Mouse (Mus musculus) spleen, adult 2 months (tissue): ENCODE results near the gene Dcun1d3. TPM values are rescaled to one million over a fixed set of nuclear protein-coding genes. Genes with fewer than 3 reads are reported as not detected.

Experiments used
- DNase-seq, 2 experiments: peaks; one replicate each; pipeline versions ENCODE4 v3.0.0 to v3.0.0-alpha.2; 2012 to 2021; ENCODE audit warnings: low spot score in 2 of 2, low read depth in 1 of 2
- H3K27ac ChIP-seq: fragments of 200-500 bp; 2 replicates; pipeline ENCODE4 v1.5.1; 2012; ENCODE audit warnings: low read length, inconsistent platforms; ENCODE audit not compliant: insufficient read depth
- H3K27me3 ChIP-seq: fragments of 200-500 bp; 2 replicates; pipeline ENCODE4 v1.6.1; 2012; ENCODE audit warnings: mild to moderate bottlenecking, moderate library complexity, low read length, inconsistent platforms; ENCODE audit not compliant: control insufficient read depth, insufficient read depth
- H3K36me3 ChIP-seq: fragments of 200-500 bp; 2 replicates; pipeline ENCODE4 v1.6.1; 2012; ENCODE audit warnings: mild to moderate bottlenecking, low read length, inconsistent platforms; ENCODE audit not compliant: control insufficient read depth, insufficient read depth
- H3K4me1 ChIP-seq: fragments of 200-500 bp; 2 replicates; pipeline ENCODE4 v1.6.1; 2011; ENCODE audit warnings: inconsistent platforms; ENCODE audit not compliant: control insufficient read depth, insufficient read depth, insufficient read length
- H3K4me3 ChIP-seq: fragments of 200-500 bp; 2 replicates; pipeline ENCODE4 v1.5.1; 2011; ENCODE audit warnings: mild to moderate bottlenecking, inconsistent platforms; ENCODE audit not compliant: insufficient read depth, insufficient read length; ENCODE audit errors: extremely low read depth
- CTCF ChIP-seq: fragments of 200-500 bp; IDR thresholded peaks from 2 replicates; pipeline ENCODE4 v1.5.1; 2011; ENCODE audit warnings: mild to moderate bottlenecking, inconsistent platforms; ENCODE audit not compliant: insufficient read depth, insufficient read length, insufficient replicate concordance; ENCODE audit errors: extremely low read depth
- POLR2A ChIP-seq: fragments of 200-500 bp; IDR thresholded peaks from 2 replicates; pipeline ENCODE4 v1.6.1; 2011; ENCODE audit warnings: low read depth, low read length, inconsistent platforms
- WGBS: fragments of 180-500 bp; shearing (Covaris S2); methylation state at CpG from one replicate; pipeline ENCODE4 v1.1.7; 2018; 5-methylcytosine and 5-hydroxymethylcytosine counted together
- polyA plus RNA-seq: library from polyadenylated mRNA; depleted of rRNA; stranded (reverse); fragments of >200 nt; gene quantifications from 2 replicates; pipeline ENCODE4 v1.2.3, GENCODE M21; 2012

Gene Dcun1d3
- polyA plus RNA-seq, 1 experiment = 3.1 TPM

DNA sequence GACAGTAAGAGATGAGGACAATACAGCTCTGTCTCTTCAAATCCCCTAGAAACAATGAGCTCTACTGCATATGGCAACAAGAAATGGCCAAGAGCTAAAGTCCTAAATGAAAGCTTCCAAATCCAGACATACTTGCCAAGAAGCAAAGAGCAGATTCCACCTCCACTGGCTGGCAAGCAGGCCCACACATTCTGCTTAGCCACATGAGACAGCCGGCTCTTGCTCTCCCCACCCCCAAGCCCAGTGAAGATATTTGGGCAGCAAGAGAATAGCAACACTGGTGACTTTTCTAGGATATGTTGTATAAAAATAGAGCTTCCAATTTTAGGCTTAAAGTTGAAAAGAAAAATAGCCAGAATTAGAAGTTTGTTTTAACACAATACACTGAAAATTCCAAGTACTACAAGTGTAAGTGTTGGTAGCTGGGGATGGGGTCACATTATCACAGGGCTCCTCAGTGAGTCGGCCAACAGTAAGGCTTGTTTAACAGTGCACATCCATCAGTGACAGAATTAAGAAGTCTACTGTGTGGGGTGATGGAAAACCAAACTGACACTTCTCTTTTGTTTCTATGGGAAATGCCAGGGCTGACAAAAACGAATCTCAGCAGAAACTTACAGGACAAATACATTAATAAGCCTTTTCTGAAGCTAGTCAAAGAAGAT, 20.2 kb downstream of the Dcun1d3 start:
- Histone ChIP-seq H3K27me3 (no peaks in the 10 kb centered on the region), H3K4me3 (no peak overlapping the region), H3K36me3 (0 out of 2 replicates have a peak, but pooled peaks cover 1% of the 10 kb centered on the region), H3K4me1 (no peaks in the 10 kb centered on the region; the same call in 1 of the 2 replicates), H3K27ac (no peak overlapping the region)
- DNase-seq = no peak
- TF ChIP-seq POLR2A (no peak), CTCF (no peak)
- 81% methylated on average over 3 of the region's 3 CpGs for whole genome bisulfite sequencing

GRCm38 (mm10) chr7:119873050-119873449, 23.0 kb downstream of the Dcun1d3 start:
- no peak overlapping the region for H3K4me3 ChIP-seq
- H3K4me1 ChIP-seq = no peaks in the 10 kb centered on the region; the same call in 1 of the 2 replicates
- no peak overlapping the region for H3K27ac ChIP-seq
- no peak for DNase-seq
- TF ChIP-seq POLR2A (no peak), CTCF (no peak)
- H3K36me3 ChIP-seq = 0 out of 2 replicates have a peak, but pooled peaks cover 3% of the 10 kb centered on the region
- H3K27me3 ChIP-seq = no peaks in the 10 kb centered on the region
- WGBS = 74% methylated on average over 2 of the region's 2 CpGs

DNA sequence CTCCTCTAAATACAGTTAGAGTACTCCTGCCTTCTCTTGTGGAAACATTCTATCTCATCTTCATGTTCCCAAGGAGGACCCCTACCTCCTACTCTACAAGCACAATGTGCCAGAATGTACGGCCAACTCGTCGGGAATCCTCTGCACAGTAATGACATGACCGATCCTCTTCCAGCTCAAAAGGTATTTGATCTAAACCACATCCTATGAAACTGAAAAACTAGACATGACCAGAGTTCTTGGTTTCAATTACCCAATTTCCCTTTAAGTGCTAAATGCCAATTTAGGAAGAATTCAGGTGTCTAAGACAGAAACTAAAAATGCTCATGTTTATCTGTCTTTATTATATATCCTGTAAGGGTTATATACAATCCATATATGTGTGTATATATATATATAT, 23.9 kb downstream of the Dcun1d3 start:
- WGBS = 68% methylated on average over 4 of the region's 4 CpGs
- H3K36me3 ChIP-seq = peaks cover 3% of the 10 kb centered on the region; the same call in 1 of the 2 replicates
- no peaks in the 10 kb centered on the region; the same call in 1 of the 2 replicates for H3K4me1 ChIP-seq
- TF ChIP-seq POLR2A = no peak
- no peaks in the 10 kb centered on the region for H3K27me3 ChIP-seq
- no peak overlapping the region for H3K4me3 ChIP-seq
- no peak for DNase-seq
- H3K27ac ChIP-seq = no peak overlapping the region

- H3K4me1 ChIP-seq = no peaks in the 10 kb centered on the region
- H3K27ac ChIP-seq = no peak overlapping the region
- H3K27me3 ChIP-seq = no peaks in the 10 kb centered on the region
- peaks cover 3% of the 10 kb centered on the region; the same call in 1 of the 2 replicates for H3K36me3 ChIP-seq
- H3K4me3 ChIP-seq = no peak overlapping the region
- DNase-seq = no peak
- WGBS = 82% methylated on average over 1 of the region's 1 CpGs
- TF ChIP-seq POLR2A (no peak), CTCF (no peak)
Observed at GRCm38 (mm10) chr7:119866136-119866535, 30.0 kb downstream of the Dcun1d3 start.

- TF ChIP-seq POLR2A (no peak), CTCF (no peak)
- Histone ChIP-seq H3K27ac (no peak overlapping the region), H3K36me3 (peaks cover 2% of the 10 kb centered on the region; the same call in 1 of the 2 replicates), H3K27me3 (no peaks in the 10 kb centered on the region), H3K4me3 (no peak overlapping the region), H3K4me1 (no peaks in the 10 kb centered on the region; the same call in 1 of the 2 replicates)
- 90% methylated on average over 5 of the region's 5 CpGs for WGBS
- no peak for DNase-seq
Observed at GRCm38 (mm10) chr7:119864500-119864899, 31.6 kb downstream of the Dcun1d3 start.

DNA sequence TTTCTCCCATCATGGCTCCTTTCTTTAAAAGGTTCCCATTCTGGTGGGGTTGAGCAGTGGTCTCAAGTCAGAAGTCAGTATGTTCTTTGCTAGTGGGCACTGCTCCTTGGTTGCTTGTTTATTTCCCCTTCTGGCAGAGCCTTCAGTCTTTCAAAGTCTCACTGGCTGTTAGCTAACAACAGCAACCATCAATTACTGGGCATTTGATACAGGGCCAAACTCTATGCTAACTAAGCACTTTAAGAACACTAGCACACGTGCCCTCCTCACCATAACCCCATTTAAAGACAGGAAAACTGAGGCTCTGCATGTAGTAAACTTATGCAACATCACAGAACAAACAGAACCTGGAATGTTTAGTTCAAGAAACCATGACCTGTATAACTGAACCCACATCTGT, 33.9 kb downstream of the Dcun1d3 start:
- TF ChIP-seq CTCF = no peak
- TF ChIP-seq POLR2A = no peak
- H3K36me3 ChIP-seq = peaks cover 10% of the 10 kb centered on the region
- H3K4me1 ChIP-seq = no peaks in the 10 kb centered on the region; the same call in 1 of the 2 replicates
- 61% methylated on average over 1 of the region's 1 CpGs for WGBS
- H3K4me3 ChIP-seq = no peak overlapping the region
- no peak for DNase-seq
- no peak overlapping the region for H3K27ac ChIP-seq
- H3K27me3 ChIP-seq = no peaks in the 10 kb centered on the region
